Mouse (Mus musculus): ENCODE data around the gene Rasal2. TPM values are rescaled to one million over a fixed set of nuclear protein-coding genes. Genes with fewer than 3 reads are reported as not detected.
A peak's percentile ranks its signal among the peaks of the same experiment; 100 is the strongest.

Rasal2 gene
- total RNA-seq, 2 experiments from 2014 or later, result 87.6 to 90.9 TPM

DNA sequence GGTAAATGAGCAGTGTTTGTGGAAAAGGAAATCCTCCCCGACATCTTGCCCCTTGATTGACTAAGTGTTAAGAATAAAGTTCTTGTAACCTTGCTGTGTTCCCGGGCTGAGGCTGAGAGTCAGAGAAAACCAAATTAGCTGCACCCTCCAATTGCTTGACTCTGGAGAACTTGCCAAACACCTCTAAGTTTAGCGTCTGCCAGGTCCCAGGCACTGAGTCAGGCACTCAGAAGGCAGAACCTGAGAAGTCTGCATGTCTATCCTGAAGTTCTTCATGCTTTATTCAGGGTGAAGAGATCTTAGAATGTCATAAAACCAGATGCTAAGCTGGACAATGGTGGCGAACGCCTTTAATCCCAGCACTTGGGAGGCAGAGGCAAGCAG, 36.4 kb upstream of the Rasal2 start:
- TF ChIP-seq CTCF (IDR thresholded peaks at IDR 0.05), result no peak
- H3K4me3 ChIP-seq, result no peak overlapping the region
- DNase-seq (ENCODE audit: extremely low spot score in 1 of 2, low spot score in 2 of 2), result no peak
- no peak overlapping the region for H3K27ac ChIP-seq
- intact Hi-C loops (cut with DNase I), result loop anchor here (5.0 kb wide), 1 partner anchor 151 kb away; no protein-coding TSS in a partner anchor

DNA sequence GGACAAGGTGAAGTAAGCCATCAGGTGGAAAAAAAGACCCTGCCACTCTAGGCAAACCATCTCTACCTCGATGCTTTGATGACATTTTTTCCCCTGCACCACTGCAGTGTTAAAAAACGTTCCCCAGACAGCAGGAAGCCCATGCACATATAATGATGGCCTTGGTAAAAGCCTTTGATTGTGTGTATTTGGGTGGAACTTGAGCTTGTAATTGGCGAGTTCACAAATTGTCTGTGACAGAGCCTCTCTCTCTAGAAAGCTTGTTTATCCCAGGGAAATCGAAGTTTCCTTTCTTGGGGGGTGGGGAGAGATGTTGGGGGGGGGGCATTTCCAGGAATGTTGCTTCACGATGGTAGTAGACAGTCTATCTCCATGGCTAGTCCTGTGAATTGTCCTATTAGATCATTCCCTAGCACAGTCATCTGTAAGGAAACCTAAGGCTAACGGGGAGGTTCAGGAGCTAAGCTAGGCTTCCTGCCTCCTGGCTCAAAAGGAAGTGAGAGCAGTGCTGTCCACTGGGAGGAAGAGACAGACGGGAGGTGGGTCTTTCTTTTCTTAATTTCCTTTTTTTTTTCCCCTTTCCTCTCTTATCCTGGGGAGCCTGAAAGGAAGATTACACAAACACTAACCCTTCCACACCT, 35.9 kb upstream of the Rasal2 start:
- intact Hi-C loops (cut with DNase I), result loop anchor here (5.0 kb wide), 1 partner anchor 151 kb away; no protein-coding TSS in a partner anchor
- no peak for TF ChIP-seq CTCF (IDR thresholded peaks at IDR 0.05)

GRCm38 (mm10) chr1:157447142-157447541, 34.7 kb upstream of the Rasal2 start:
- H3K27ac ChIP-seq, result peak overlapping the region; percentile 29; the same call in 1 of the 2 replicates
- intact Hi-C loops (cut with DNase I), result loop anchor here (5.0 kb wide), 1 partner anchor 150 kb away; no protein-coding TSS in a partner anchor
- DNase-seq (ENCODE audit: extremely low spot score in 1 of 2, low spot score in 2 of 2), result no peak
- no peak overlapping the region for H3K4me3 ChIP-seq
- TF ChIP-seq CTCF (IDR thresholded peaks at IDR 0.05), result no peak

More for the DNA sequence above, 35.9 kb upstream of the Rasal2 start:
- DNase-seq (ENCODE audit: extremely low spot score in 1 of 2, low spot score in 2 of 2), result no peak
- no peak overlapping the region for H3K4me3 ChIP-seq
- H3K27ac ChIP-seq, result no peak overlapping the region

GRCm38 (mm10) chr1:157446325-157446724, 33.9 kb upstream of the Rasal2 start:
- Histone ChIP-seq H3K27ac (peak overlapping the region; percentile 48; the same call in 1 of the 2 replicates), H3K4me3 (no peak overlapping the region)
- intact Hi-C loops (cut with DNase I), result loop anchor here (5.0 kb wide), 1 partner anchor 149 kb away; no protein-coding TSS in a partner anchor
- TF ChIP-seq CTCF (IDR thresholded peaks at IDR 0.05), result peak; percentile 70
- DNase-seq (ENCODE audit: extremely low spot score in 1 of 2, low spot score in 2 of 2), result peak; percentile 69 to 72

DNA sequence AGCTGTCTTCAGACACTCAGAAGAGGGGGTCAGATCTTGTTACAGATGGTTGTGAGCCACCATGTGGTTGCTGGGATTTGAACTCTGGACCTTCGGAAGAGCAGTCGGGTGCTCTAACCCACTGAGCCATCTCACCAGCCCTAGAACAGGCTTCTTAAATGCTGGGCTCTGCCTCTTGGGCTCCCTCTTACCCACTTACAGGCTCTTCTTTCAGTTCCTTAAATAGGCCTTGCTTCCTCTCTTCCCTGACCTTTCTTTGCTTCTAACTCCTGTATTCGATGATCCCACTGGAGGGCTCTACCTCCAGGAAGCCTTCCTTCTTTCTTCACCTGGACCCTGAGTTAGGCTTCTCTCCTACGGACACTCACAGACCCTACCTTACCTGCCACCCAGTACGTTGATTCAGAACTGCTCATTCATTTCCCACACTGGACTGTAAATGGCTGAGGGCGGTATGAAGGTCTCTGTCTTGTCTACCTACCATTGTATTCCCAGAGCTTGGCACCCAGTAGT, 33.1 kb upstream of the Rasal2 start:
- intact Hi-C loops (cut with DNase I), result loop anchor here (2.0 to 5.0 kb wide), 3 partner anchors 25 to 148 kb away; no protein-coding TSS in a partner anchor

GRCm38 (mm10) chr1:157444632-157445300, 32.4 kb upstream of the Rasal2 start:
- Histone ChIP-seq H3K4me3 (no peak overlapping the region), H3K27ac (peak overlapping the region; percentile 88)
- no peak for DNase-seq (ENCODE audit: extremely low spot score in 1 of 2, low spot score in 2 of 2)
- no peak for TF ChIP-seq CTCF (IDR thresholded peaks at IDR 0.05)
- intact Hi-C loops (cut with DNase I), result loop anchor here (2.0 to 5.0 kb wide), 3 partner anchors 26 to 147 kb away; no protein-coding TSS in a partner anchor

More for the DNA sequence above, 33.1 kb upstream of the Rasal2 start:
- TF ChIP-seq CTCF (IDR thresholded peaks at IDR 0.05), result no peak
- H3K4me3 ChIP-seq, result no peak overlapping the region
- no peak for DNase-seq (ENCODE audit: extremely low spot score in 1 of 2, low spot score in 2 of 2)
- H3K27ac ChIP-seq, result peak overlapping the region; percentile 48; the same call in 1 of the 2 replicates

DNA sequence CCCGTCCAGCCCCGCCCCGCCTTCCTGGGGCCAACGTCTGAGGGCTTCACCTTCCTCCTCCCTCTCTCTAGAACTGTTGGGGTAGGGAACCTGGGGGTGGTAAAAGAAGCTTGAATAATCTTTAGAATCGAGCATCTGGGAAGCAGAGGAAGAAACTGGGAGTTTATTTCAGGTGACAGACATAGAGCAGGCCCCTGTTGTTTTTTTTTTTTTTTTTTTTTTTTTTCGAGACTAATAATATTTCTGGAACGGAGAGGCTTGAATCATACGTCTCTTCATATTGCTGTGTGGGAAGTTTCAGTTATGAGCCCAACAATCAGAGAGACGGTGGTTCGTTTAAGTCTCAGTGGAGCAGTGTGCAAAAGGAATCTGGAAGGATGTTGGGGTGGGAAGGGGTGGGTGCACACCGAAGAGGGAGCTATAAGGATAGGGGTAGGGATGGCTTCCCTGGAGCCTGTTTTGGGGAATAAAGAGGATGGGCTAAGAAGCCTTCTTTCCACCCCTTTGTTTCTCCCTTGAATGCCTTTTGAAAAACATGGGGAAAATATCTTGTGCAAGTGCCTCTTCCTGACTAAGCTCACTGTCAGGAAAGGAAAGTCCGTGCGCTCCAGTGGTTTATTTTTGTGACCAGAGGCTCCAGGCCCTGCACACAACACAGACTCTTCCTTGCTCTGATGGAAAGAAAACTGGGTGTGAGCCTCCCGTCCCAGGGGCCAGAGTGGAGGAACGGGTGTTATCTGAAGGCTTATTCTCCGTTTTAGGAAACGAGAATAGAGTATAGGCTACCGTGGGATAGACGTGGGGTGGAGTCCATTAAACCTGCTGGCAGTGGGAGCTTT, 31.5 kb upstream of the Rasal2 start:
- intact Hi-C loops (cut with DNase I), result loop anchor here (1.0 to 2.0 kb wide), 3 partner anchors 27 to 75 kb away; partner anchors contain the start of gene Rasal2
- no peak for DNase-seq (ENCODE audit: extremely low spot score in 1 of 2, low spot score in 2 of 2)
- Histone ChIP-seq H3K27ac (peak overlapping the region; percentile 88), H3K4me3 (no peak overlapping the region)
- no peak for TF ChIP-seq CTCF (IDR thresholded peaks at IDR 0.05)

- intact Hi-C loops (cut with DNase I), result loop anchor here (1.0 kb wide), 1 partner anchor 31 kb away; the partner anchor contains the start of gene Rasal2
- TF ChIP-seq CTCF (IDR thresholded peaks at IDR 0.05), result no peak
- peak overlapping the region; percentile 88 for H3K27ac ChIP-seq
- no peak overlapping the region for H3K4me3 ChIP-seq
- DNase-seq (ENCODE audit: extremely low spot score in 1 of 2, low spot score in 2 of 2), result peak in 1 of 2 experiments; percentile 17
Observed at GRCm38 (mm10) chr1:157443026-157443722, 30.8 kb upstream of the Rasal2 start.

DNA sequence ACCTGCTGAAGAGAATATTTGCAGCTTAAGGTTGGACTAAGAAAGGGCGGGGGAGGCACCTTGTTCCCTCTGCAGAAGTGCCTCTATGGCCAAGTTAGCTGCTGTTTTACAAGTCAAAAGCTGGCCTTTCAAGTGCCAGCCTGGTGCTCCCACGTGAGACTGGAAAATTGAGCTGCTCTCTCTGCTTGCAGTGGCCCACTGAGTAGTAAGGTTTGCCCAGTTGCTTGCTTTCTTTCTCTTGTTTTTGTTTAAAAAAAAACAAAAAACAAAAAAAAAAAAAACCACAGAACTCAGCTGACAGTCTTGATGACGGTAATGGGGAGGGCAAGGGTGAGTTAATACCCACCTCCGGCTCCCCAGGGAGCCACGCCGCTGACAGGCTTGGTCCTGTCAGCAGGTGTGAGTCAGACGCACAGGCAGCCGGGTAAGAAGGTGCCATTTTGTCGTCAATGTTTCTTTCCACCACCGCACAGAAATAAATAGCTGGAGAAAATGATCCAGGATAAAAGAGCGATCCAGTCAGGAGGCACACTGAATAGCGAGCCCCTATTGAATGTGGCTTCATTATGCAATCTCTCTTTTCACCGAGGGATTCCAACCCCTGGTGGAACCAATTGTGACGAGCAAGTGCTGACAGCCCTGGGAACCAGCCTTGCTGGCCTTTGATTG, 27.7 kb upstream of the Rasal2 start:
- TF ChIP-seq CTCF (IDR thresholded peaks at IDR 0.05), result no peak
- no peak for DNase-seq (ENCODE audit: extremely low spot score in 1 of 2, low spot score in 2 of 2)
- intact Hi-C loops (cut with DNase I), result no loop called here
- Histone ChIP-seq H3K4me3 (no peak overlapping the region), H3K27ac (no peak overlapping the region)

- TF ChIP-seq CTCF (IDR thresholded peaks at IDR 0.05), result no peak
- no peak overlapping the region for H3K27ac ChIP-seq
- no peak overlapping the region for H3K4me3 ChIP-seq
- no peak for DNase-seq (ENCODE audit: extremely low spot score in 1 of 2, low spot score in 2 of 2)
- intact Hi-C loops (cut with DNase I), result no loop called here
Observed at GRCm38 (mm10) chr1:157439101-157439500, 26.7 kb upstream of the Rasal2 start.

Data from left cerebral cortex, adult 2 months (tissue).